Mouse (Mus musculus) brown adipose tissue, adult 24 weeks (tissue): ENCODE data around the gene Asrgl1. TPM values are rescaled to one million over a fixed set of nuclear protein-coding genes. Genes with fewer than 3 reads are reported as not detected.

Experiments used
- H3K27ac ChIP-seq: fragments of 200-500 bp; replicated peaks from 2 replicates; pipeline ENCODE4 v1.5.1; 2012; ENCODE audit warnings: low read depth, mild to moderate bottlenecking, low read length
- H3K4me1 ChIP-seq: fragments of 200-500 bp; 2 replicates; pipeline ENCODE4 v1.6.1; 2012; ENCODE audit warnings: low read length, mixed read lengths; ENCODE audit not compliant: control insufficient read depth, insufficient read depth, insufficient read length
- H3K4me3 ChIP-seq: fragments of 200-500 bp; 2 replicates; pipeline ENCODE4 v1.5.1; 2012; ENCODE audit warnings: low read depth, mild to moderate bottlenecking, low read length, moderate library complexity; ENCODE audit not compliant: insufficient read depth
- polyA plus RNA-seq: library from polyadenylated mRNA; stranded (reverse); fragments of >200 nt; gene quantifications from 2 replicates; pipeline ENCODE4 v1.2.4, GENCODE M21; 2012; ENCODE audit not compliant: missing spikeins, insufficient read depth, insufficient read length

The Asrgl1 gene
- polyA plus RNA-seq, 1 experiment, result 9.2 TPM

GRCm38 (mm10) chr19:9069687-9070307, 65.6 kb downstream of the Asrgl1 start:
- no peak overlapping the region for H3K4me3 ChIP-seq
- H3K27ac ChIP-seq, result peak overlapping the region; percentile 68
- peaks cover 38% of the 10 kb centered on the region for H3K4me1 ChIP-seq

- Histone ChIP-seq H3K4me3 (no peak overlapping the region), H3K27ac (no peak overlapping the region)
Measured at GRCm38 (mm10) chr19:9067292-9067691, 68.1 kb downstream of the Asrgl1 start.

GRCm38 (mm10) chr19:9065621-9066561, 69.5 kb downstream of the Asrgl1 start:
- Histone ChIP-seq H3K4me3 (no peak overlapping the region), H3K27ac (peak overlapping the region; percentile 32; the same call in 1 of the 2 replicates), H3K4me1 (peaks cover 20% of the 10 kb centered on the region)

More at GRCm38 (mm10) chr19:9067292-9067691, 68.1 kb downstream of the Asrgl1 start:
- H3K4me1 ChIP-seq, result peaks cover 25% of the 10 kb centered on the region

- Histone ChIP-seq H3K4me1 (peaks cover 17% of the 10 kb centered on the region), H3K4me3 (no peak overlapping the region), H3K27ac (no peak overlapping the region)
Measured at GRCm38 (mm10) chr19:9063831-9064230, 71.6 kb downstream of the Asrgl1 start.

- Histone ChIP-seq H3K27ac (no peak overlapping the region), H3K4me1 (peaks cover 17% of the 10 kb centered on the region), H3K4me3 (no peak overlapping the region)
Measured at GRCm38 (mm10) chr19:9062822-9063221, 72.6 kb downstream of the Asrgl1 start.

- Histone ChIP-seq H3K27ac (no peak overlapping the region), H3K4me1 (peaks cover 17% of the 10 kb centered on the region)
Measured at GRCm38 (mm10) chr19:9061221-9061893, 74.1 kb downstream of the Asrgl1 start.

GRCm38 (mm10) chr19:9060103-9060502, 75.3 kb downstream of the Asrgl1 start:
- Histone ChIP-seq H3K4me1 (peaks cover 15% of the 10 kb centered on the region), H3K27ac (peak overlapping the region; percentile 70), H3K4me3 (no peak overlapping the region)

More at GRCm38 (mm10) chr19:9061221-9061893, 74.1 kb downstream of the Asrgl1 start:
- no peak overlapping the region for H3K4me3 ChIP-seq

Other genes starting within 250 kb of the Asrgl1 start
- 36.6 and 59.8 TPM in 2 replicates for gene 1810009A15Rik, start 246.8 kb downstream of the Asrgl1 start, polyA plus RNA-seq
- gene Gm49416, start 246.7 kb downstream of the Asrgl1 start, polyA plus RNA-seq, result 6.2 TPM in 1 of 2 replicates, not detected in the other
- gene Ints5, start 242.6 kb downstream of the Asrgl1 start, polyA plus RNA-seq, result 4.8 and 5.9 TPM in 2 replicates
- 49.7 and 56.8 TPM in 2 replicates for gene Ganab, start 237.6 kb downstream of the Asrgl1 start, polyA plus RNA-seq
- 30.2 and 30.8 TPM in 2 replicates for gene B3gat3, start 215.3 kb downstream of the Asrgl1 start, polyA plus RNA-seq
- gene Rom1, start 206.3 kb downstream of the Asrgl1 start, polyA plus RNA-seq, result 4.5 and 11.4 TPM in 2 replicates
- 11.6 and 12.9 TPM in 2 replicates for gene Eml3, start 206.1 kb downstream of the Asrgl1 start, polyA plus RNA-seq
- 28.2 and 30.6 TPM in 2 replicates for gene Mta2, start 193.8 kb downstream of the Asrgl1 start, polyA plus RNA-seq
- 6.9 and 7.5 TPM in 2 replicates for gene Tut1, start 181.8 kb downstream of the Asrgl1 start, polyA plus RNA-seq
- gene Eef1g, start 168.6 kb downstream of the Asrgl1 start, polyA plus RNA-seq, result 134 and 135 TPM in 2 replicates
- gene Ahnak, start 146.4 kb downstream of the Asrgl1 start, polyA plus RNA-seq, result 133 and 177 TPM in 2 replicates
- not detected in 2 replicates for gene Scgb1a1, start 47.7 kb downstream of the Asrgl1 start, polyA plus RNA-seq